Mouse (Mus musculus): Measurements from ENCODE around the gene Ptms. TPM values are rescaled to one million over a fixed set of nuclear protein-coding genes. Genes with fewer than 3 reads are reported as not detected.
"Not testable (repeated sequence)": the region's sequence is repeated elsewhere in the genome, so short reads cannot be mapped to it uniquely, and the experiment has no call there.

The Ptms gene
- polyA plus RNA-seq, 1 experiment from 2014 or later: 261 TPM

DNA sequence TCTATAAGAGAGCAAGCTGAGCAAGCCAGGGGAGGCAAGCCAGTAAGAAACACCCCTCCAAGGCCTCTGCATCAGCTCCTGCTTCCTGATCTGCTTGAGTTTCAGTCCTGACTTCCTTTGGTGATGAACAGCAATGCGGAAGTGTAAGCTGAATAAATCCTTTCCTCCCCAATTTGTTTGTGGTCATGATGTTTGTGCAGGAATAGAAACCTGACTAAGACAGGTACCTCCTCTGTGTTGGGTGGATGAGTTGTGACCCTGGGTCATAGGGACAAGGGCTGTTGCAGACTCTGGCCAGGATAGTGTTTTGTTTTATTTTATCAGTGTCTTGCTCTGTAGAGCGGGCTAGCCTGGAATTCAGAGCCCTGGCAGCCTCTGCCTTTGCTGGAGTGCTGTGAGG, 25.8 kb downstream of the Ptms start:
- DNase-seq (ENCODE audit: low spot score); H3K9me3 ChIP-seq (replicated peaks); H3K4me1 ChIP-seq; H3K36me3 ChIP-seq; H3K27me3 ChIP-seq (ENCODE audit: low read depth, poor library complexity, severe bottlenecking); H3K27ac ChIP-seq (replicated peaks); H3K4me3 ChIP-seq: not testable (repeated sequence)
- 87% methylated on average over 2 of the region's 2 CpGs for WGBS

DNA sequence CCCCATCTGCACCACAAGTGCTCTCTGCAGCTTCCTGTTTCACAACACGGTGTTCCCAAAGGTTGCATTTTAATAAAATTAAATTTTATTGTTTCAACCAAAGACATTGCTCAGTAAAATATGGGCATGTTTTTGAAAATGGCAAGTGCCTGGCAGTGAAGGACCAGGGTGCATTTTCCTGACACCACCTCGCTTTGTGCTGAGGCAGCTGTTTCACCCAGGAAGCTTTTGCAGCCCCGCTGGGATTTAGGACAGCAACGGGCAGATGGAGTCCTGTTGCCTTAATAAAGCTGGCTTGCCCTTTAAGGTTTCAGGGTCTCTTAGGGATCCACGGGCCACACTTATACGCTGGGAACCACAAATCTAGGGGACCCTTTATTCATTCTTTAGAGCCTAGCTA, 28.9 kb downstream of the Ptms start:
- Histone ChIP-seq H3K27ac (replicated peaks) (no peak overlapping the region), H3K4me3 (no peak overlapping the region), H3K27me3 (ENCODE audit: low read depth, poor library complexity, severe bottlenecking) (no peaks in the 10 kb centered on the region), H3K9me3 (replicated peaks) (no peaks in the 10 kb centered on the region), H3K36me3 (no peaks in the 10 kb centered on the region), H3K4me1 (no peaks in the 10 kb centered on the region)
- WGBS: 73% methylated on average over 6 of the region's 6 CpGs
- no peak for DNase-seq (ENCODE audit: low spot score)

DNA sequence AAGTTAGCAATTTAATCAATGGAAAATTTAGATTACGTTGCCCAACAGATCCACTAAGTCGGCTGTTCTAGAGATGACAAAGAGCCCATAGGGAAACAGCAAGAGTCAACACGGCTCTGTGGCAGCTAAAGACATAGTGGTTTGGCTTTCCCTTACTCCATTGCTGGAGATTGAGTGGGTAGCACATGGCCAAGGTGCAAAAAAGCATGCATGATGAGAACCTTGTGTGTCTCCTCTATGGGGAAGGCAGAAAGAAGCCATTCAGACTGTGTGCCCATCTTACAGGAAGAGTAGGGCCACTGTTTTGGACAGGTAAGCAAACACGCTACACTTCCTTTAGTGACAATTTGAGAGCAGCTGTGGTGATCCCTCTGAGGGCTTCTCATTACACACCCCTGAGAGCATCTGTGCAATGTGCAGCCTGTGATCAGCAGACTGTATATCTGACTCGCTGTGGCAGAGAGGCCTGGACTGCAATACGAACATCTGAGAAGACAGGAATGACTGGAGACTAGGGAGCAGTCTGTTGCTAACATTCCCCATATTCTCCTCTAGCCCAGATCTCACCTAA, 31.3 kb downstream of the Ptms start:
- 94% methylated on average over 6 of the region's 6 CpGs for WGBS
- Histone ChIP-seq H3K9me3 (replicated peaks) (no peaks in the 10 kb centered on the region), H3K4me1 (0 out of 2 replicates have a peak, but pooled peaks cover 4% of the 10 kb centered on the region), H3K36me3 (no peaks in the 10 kb centered on the region), H3K4me3 (no peak overlapping the region), H3K27ac (replicated peaks) (no peak overlapping the region), H3K27me3 (ENCODE audit: low read depth, poor library complexity, severe bottlenecking) (no peaks in the 10 kb centered on the region)
- DNase-seq (ENCODE audit: low spot score): no peak

DNA sequence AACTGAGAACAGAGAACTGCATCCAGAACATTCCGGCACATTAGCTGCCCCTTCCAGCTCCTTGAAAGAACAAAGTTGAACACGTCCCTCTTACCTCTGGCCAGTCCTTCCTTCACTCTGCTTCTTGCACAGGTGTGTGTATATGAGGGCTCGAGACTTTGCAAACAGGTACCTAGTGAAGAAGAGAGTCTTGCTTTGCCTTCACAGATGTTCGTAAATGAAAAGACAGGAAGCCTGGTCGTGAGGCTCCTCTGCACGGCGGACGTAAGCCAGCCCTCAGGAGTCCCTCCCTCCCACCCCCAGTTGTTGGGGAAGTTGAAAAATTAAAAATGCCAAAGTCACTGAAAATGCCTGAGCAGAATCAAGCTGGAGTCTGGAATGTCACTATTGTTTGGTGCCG, 31.9 kb downstream of the Ptms start, which contains the start of gene Cd4:
Gene Cd4 (minus strand): TSS at position 236 of the 400 bp plus-strand sequence.
- no peaks in the 10 kb centered on the region for H3K27me3 ChIP-seq (ENCODE audit: low read depth, poor library complexity, severe bottlenecking)
- 89% methylated on average over 9 of the region's 9 CpGs for WGBS
- H3K4me1 ChIP-seq: 0 out of 2 replicates have a peak, but pooled peaks cover 4% of the 10 kb centered on the region
- no peaks in the 10 kb centered on the region for H3K36me3 ChIP-seq
- no peak within 1 kb of the TSS for H3K27ac ChIP-seq (replicated peaks)
- no peak within 1 kb of the TSS for H3K4me3 ChIP-seq
- H3K9me3 ChIP-seq (replicated peaks): no peaks in the 10 kb centered on the region
- DNase-seq (ENCODE audit: low spot score): no peak

DNA sequence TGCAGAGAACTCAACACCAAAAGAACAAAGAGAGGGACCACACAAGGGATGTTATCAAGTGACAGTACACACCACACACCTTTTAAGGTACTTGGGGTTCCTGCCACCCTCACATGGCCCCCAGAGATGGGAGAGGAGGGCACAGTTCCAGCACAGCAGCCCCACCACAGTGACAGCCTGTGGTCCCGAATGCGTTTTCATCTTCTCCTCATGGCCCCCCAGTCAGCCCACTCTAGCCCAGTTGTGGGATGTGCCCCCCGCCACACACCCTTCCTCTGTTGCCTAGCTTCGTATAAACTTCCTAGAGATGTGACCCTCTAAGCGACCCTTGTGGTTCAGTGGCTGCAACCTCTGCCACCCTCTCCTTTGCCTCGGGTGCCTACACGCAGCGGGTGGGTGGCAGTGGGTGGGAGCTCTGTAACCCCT, 33.9 kb downstream of the Ptms start:
- H3K4me1 ChIP-seq: 0 out of 2 replicates have a peak, but pooled peaks cover 4% of the 10 kb centered on the region
- no peaks in the 10 kb centered on the region for H3K9me3 ChIP-seq (replicated peaks)
- no peak overlapping the region for H3K4me3 ChIP-seq
- WGBS: 90% methylated on average over 8 of the region's 8 CpGs
- no peaks in the 10 kb centered on the region for H3K27me3 ChIP-seq (ENCODE audit: low read depth, poor library complexity, severe bottlenecking)
- no peak overlapping the region for H3K27ac ChIP-seq (replicated peaks)
- no peak for DNase-seq (ENCODE audit: low spot score)
- H3K36me3 ChIP-seq: no peaks in the 10 kb centered on the region

DNA sequence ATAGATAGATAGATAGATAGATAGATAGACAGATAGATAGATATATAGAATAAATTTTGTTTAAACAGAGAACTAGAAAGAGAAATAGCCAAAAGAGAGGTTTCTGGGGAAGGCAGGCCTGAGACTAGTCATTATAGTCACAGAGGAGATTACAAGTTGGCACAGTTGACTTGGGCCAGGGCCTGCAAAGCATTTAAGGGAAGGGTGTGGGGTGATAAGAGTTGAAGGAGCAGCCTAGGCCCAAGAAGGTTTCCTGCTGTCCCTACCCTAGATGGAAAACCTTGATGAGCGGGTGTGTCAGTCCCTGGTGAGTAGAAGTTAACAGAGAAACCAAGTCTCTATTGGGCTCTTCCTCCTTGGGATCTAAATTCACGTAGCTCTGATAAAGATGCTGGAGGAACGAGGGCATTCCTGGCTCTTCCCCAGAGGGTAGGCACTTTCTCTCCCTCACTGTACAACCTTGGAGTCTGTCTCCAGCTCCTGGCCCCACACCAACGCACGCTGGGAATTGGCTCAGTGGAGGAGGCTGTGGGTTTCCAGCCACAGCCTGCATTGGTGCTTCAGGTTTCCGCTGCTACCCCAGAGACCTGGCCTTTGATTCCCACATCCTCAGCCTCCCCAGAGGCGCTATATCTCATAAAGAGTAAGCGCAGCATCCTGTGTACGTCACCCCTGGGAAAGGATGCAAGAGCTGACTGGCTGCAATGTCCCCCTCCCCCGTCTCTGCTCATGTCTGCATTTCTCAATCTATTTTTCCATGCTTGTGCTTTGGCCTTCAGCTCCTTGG, 35.0 kb downstream of the Ptms start:
- H3K9me3 ChIP-seq (replicated peaks): no peaks in the 10 kb centered on the region
- WGBS: 78% methylated on average over 10 of the region's 10 CpGs
- H3K27me3 ChIP-seq (ENCODE audit: low read depth, poor library complexity, severe bottlenecking): no peaks in the 10 kb centered on the region
- H3K27ac ChIP-seq (replicated peaks): 0 out of 2 replicates have a peak overlapping the region, but pooled peaks have one; percentile 33
- H3K4me3 ChIP-seq: no peak overlapping the region
- no peak for DNase-seq (ENCODE audit: low spot score)
- H3K4me1 ChIP-seq: 0 out of 2 replicates have a peak, but pooled peaks cover 4% of the 10 kb centered on the region
- H3K36me3 ChIP-seq: no peaks in the 10 kb centered on the region

DNA sequence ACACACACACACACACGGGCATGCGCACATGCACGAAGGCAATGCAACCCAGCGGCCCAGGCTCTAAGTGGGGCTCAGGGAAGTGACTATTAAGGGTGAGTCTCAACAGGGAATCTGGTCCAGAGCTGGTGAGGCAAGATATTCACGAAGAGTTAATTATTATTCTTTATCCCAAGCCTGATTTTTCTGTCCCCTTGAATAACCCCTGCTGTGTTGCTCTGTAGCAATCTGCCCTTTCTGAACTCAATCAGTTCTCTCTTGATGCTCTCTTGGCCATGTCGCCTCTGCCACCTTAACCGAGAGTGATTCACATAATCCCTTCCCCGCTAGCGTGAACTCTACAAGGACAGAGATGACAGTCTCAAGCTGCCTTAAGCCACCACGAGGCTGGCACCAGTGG, 36.6 kb downstream of the Ptms start:
- Histone ChIP-seq H3K9me3 (replicated peaks) (no peaks in the 10 kb centered on the region), H3K4me3 (no peak overlapping the region), H3K4me1 (0 out of 2 replicates have a peak, but pooled peaks cover 4% of the 10 kb centered on the region), H3K27me3 (ENCODE audit: low read depth, poor library complexity, severe bottlenecking) (no peaks in the 10 kb centered on the region), H3K27ac (replicated peaks) (no peak overlapping the region), H3K36me3 (no peaks in the 10 kb centered on the region)
- DNase-seq (ENCODE audit: low spot score): no peak
- 76% methylated on average over 10 of the region's 10 CpGs for whole genome bisulfite sequencing

DNA sequence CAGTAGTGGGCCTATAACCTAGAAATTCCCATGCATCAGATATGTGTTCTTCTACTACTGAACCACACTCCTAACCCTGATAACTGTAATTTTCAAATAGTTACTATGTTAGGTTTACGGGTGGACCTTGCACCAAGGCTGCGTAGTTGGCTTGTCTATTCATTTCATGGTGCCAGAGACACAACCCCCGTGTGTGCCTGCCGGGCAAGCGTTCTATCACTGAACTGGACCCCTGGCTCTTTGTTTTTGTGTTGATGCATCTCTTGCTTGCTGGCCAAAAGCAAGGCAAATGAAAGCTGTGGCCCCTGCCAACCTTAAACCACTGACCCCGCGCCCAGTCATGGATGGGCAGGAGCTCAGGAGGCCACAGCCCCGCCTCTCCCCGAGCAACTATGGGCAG, 38.1 kb downstream of the Ptms start:
- no peaks in the 10 kb centered on the region for H3K27me3 ChIP-seq (ENCODE audit: low read depth, poor library complexity, severe bottlenecking)
- H3K4me1 ChIP-seq: 0 out of 2 replicates have a peak, but pooled peaks cover 4% of the 10 kb centered on the region
- H3K27ac ChIP-seq (replicated peaks): no peak overlapping the region
- DNase-seq (ENCODE audit: low spot score): no peak
- WGBS: 95% methylated on average over 9 of the region's 9 CpGs
- no peaks in the 10 kb centered on the region for H3K9me3 ChIP-seq (replicated peaks)
- H3K4me3 ChIP-seq: no peak overlapping the region
- no peaks in the 10 kb centered on the region for H3K36me3 ChIP-seq

DNA sequence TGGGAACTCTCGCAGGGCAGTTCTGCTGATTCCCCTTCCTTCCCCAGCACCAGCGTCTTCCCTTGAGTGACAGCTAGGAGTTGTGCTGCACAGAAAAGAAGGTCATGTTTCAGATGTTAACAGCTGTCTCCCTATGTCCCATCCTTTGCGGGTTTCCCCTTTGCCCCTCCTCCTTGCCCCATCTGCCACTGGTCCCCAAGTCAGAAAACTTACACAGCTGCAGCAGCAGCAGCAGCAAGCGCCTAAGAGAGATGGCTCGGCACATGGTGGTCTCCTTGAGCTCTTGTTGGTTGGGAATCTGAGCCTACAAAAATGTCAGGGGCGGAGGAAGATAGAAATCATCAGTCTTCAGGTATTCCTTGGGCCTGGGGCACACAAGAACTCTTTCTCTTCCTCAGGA, 40.5 kb downstream of the Ptms start:
- H3K9me3 ChIP-seq (replicated peaks): no peaks in the 10 kb centered on the region
- no peak overlapping the region for H3K27ac ChIP-seq (replicated peaks)
- no peaks in the 10 kb centered on the region for H3K27me3 ChIP-seq (ENCODE audit: low read depth, poor library complexity, severe bottlenecking)
- H3K4me3 ChIP-seq: no peak overlapping the region
- 65% methylated on average over 6 of the region's 6 CpGs for WGBS
- DNase-seq (ENCODE audit: low spot score): no peak
- H3K36me3 ChIP-seq: no peaks in the 10 kb centered on the region
- H3K4me1 ChIP-seq: no peaks in the 10 kb centered on the region

DNA sequence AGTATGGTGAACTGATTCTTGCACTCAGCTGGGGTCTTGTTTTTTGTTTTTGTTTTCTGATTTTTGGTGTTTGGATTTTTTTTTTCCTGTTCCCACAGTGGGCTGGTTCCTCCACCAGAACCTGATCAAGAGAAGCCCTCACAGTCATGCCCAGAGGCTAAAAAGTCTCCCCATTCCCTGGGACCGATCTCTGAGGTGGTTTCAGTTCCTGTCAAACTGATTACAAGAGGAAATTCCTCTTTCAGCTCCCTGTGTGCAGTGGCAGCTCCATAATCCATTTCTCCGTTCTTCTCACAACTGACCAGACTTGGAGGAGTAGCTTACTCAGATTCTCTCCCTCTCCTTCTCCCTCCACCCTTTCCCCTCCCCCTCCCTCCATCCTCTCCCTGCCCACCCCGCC, 45.6 kb downstream of the Ptms start:
- 48% methylated on average over 3 of the region's 3 CpGs for WGBS
- DNase-seq (ENCODE audit: low spot score): no peak
- H3K36me3 ChIP-seq: no peaks in the 10 kb centered on the region

DNA sequence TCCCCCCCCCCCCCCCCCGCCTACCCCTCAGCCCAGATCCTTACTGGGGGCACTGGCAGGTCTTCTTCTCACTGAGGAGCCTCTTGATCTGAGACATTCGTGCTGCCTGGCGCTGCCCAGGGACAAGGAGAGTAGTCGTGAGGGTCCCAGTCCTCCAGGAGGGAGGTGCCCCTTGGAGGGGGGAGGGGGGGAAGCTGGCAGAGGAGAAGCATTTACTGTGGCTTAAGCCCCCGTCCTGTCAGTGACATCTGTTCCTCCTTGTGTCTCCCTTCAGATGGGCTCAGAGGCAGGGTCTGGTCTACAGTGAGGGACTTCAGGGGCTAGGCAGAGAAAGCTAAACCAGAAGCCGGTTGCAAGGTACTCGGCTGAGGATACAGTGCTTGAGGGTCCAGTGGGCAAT, 53.3 kb downstream of the Ptms start:
- Histone ChIP-seq H3K4me1 (peaks cover 53% of the 10 kb centered on the region), H3K9me3 (replicated peaks) (no peaks in the 10 kb centered on the region), H3K4me3 (no peak overlapping the region), H3K36me3 (no peaks in the 10 kb centered on the region), H3K27me3 (ENCODE audit: low read depth, poor library complexity, severe bottlenecking) (peaks cover 51% of the 10 kb centered on the region), H3K27ac (replicated peaks) (peak overlapping the region; percentile 65)
- 59% methylated on average over 6 of the region's 7 CpGs for WGBS
- DNase-seq (ENCODE audit: low spot score): no peak

More for the DNA sequence above, 45.6 kb downstream of the Ptms start:
- Histone ChIP-seq H3K27me3 (ENCODE audit: low read depth, poor library complexity, severe bottlenecking) (no peaks in the 10 kb centered on the region), H3K4me1 (peaks cover 1% of the 10 kb centered on the region; the same call in 1 of the 2 replicates), H3K9me3 (replicated peaks) (no peaks in the 10 kb centered on the region), H3K27ac (replicated peaks) (no peak overlapping the region), H3K4me3 (no peak overlapping the region)

DNA sequence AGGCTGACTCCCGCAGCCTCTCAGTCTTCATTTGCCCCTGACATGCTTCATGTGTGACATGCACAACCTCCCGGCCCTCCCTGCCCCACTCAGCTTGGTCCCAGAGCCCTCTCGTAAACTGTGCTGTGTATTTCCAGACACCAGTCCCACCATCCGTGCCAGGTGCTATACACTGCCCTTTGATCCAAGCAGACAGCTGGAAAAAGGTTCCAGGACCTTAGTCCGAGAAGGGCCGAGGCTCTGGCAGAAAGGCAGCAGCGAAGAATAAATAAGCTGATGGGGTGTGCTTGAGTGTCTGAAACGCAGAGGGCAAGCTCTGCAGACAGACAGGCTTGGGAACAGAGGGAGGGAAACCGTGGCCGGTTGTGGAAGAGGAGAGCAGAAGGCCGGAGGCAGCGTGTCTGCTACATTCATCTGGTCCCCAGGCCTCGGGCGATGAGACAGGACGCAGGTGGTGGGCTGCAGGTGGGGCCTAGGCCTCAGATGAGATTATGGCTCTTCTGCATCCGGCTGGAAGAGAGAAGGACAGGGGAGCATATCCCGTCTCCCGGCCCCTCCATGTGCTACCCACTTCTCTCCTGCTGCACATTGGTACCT, 54.0 kb downstream of the Ptms start:
- Histone ChIP-seq H3K27ac (replicated peaks) (peak overlapping the region; percentile 65), H3K4me3 (no peak overlapping the region), H3K36me3 (0 out of 2 replicates have a peak, but pooled peaks cover 2% of the 10 kb centered on the region), H3K9me3 (replicated peaks) (no peaks in the 10 kb centered on the region), H3K4me1 (peaks cover 60% of the 10 kb centered on the region), H3K27me3 (ENCODE audit: low read depth, poor library complexity, severe bottlenecking) (peaks cover 58% of the 10 kb centered on the region)
- DNase-seq (ENCODE audit: low spot score): no peak
- WGBS: 62% methylated on average over 18 of the region's 18 CpGs
